In the genomic region with DNA sequence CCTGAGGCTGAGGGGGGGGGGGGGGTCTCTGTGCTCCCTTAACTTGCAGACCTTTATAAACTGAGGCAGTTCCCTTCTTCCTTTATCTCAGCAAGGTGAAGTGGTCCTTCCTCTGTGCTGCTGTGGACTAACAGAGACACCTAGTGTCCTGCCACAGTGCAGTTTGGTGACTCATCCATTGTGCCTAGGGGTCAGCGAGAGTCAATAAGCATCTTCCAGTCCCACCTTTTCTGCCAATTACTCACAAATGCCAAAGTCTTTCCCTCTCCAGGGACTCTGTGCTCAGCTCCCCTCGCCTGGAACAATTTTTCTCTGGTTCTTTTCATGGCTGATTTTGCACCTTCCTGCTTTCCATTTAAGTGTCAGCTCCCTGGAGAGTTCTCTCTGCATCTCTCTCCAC, we compare ENCODE assay signal across 22 mouse cellular contexts.
DNase-seq lines count a peak whose midpoint lies in the region; ATAC-seq and TF ChIP-seq lines count a peak whose summit lies in the region.
"Had no signal": no experiment of that assay in that cellular context is flagged by ENCODE, and none has a peak within 500 bp of the region (broad histone marks: within the 10 kb centered on the region; RNA-seq: fewer than 3 reads in every experiment).

No protein-coding gene starts in this region.

- no peaks in the 10 kb centered on the region for H3K4me1 ChIP-seq in intestine, postnatal 0 days (replicated peaks; ENCODE audit: control insufficient read depth, insufficient read depth, low read length)
- no peaks in the 10 kb centered on the region for H3K4me1 ChIP-seq in intestine, embryonic 16.5 days (ENCODE audit: control insufficient read depth, insufficient read depth, low read length)
- peaks cover 4% of the 10 kb centered on the region; the same call in 1 of the 2 replicates for H3K4me1 ChIP-seq in midbrain, embryonic 14.5 days (ENCODE audit: control insufficient read depth, insufficient read depth, low read length)
- peaks cover 5% of the 10 kb centered on the region for H3K4me1 ChIP-seq in midbrain, embryonic 16.5 days (ENCODE audit: control insufficient read depth, insufficient read depth, low read length)
- H3K4me1 ChIP-seq: heart, embryonic 12.5 days had no signal

- WGBS in intestine, postnatal 0 days = 19% methylated on average over 2 of the region's 2 CpGs
- WGBS in intestine, embryonic 16.5 days = 23% methylated on average over 2 of the region's 2 CpGs
- 10% methylated on average over 2 of the region's 2 CpGs for WGBS in midbrain, embryonic 14.5 days
- 10% methylated on average over 2 of the region's 2 CpGs for WGBS in midbrain, embryonic 16.5 days

- H3K36me3 ChIP-seq in intestine, postnatal 0 days (ENCODE audit: control insufficient read depth, insufficient read depth) = no peaks in the 10 kb centered on the region
- no peaks in the 10 kb centered on the region for H3K36me3 ChIP-seq in intestine, embryonic 16.5 days (ENCODE audit: control insufficient read depth, insufficient read depth, low read length)
- no peaks in the 10 kb centered on the region for H3K36me3 ChIP-seq in midbrain, embryonic 14.5 days (ENCODE audit: control insufficient read depth, insufficient read depth, low read length)
- H3K36me3 ChIP-seq in midbrain, embryonic 16.5 days (ENCODE audit: control insufficient read depth, insufficient read depth, low read length) = no peaks in the 10 kb centered on the region
- H3K36me3 ChIP-seq: heart, embryonic 12.5 days; midbrain, embryonic 10.5 days; neural tube, embryonic 15.5 days had no signal

- H3K4me3 ChIP-seq in intestine, postnatal 0 days (ENCODE audit: low read depth, low read length) = no peak overlapping the region
- H3K4me3 ChIP-seq in intestine, embryonic 16.5 days (ENCODE audit: low read length) = no peak overlapping the region
- no peak overlapping the region for H3K4me3 ChIP-seq in midbrain, embryonic 14.5 days (replicated peaks; ENCODE audit: low read depth, low read length)
- no peak overlapping the region for H3K4me3 ChIP-seq in midbrain, embryonic 16.5 days (ENCODE audit: low read depth, low read length)
- H3K4me3 ChIP-seq: heart, embryonic 12.5 days; left cerebral cortex, adult 2 months; midbrain, embryonic 10.5 days; myocyte; neural tube, embryonic 15.5 days had no signal

- no peaks in the 10 kb centered on the region for H3K9me3 ChIP-seq in intestine, postnatal 0 days (ENCODE audit: control insufficient read depth)
- no peaks in the 10 kb centered on the region for H3K9me3 ChIP-seq in intestine, embryonic 16.5 days (ENCODE audit: control insufficient read depth, low read length)
- no peaks in the 10 kb centered on the region for H3K9me3 ChIP-seq in midbrain, embryonic 14.5 days (ENCODE audit: control insufficient read depth, low read length)
- H3K9me3 ChIP-seq in midbrain, embryonic 16.5 days (replicated peaks; ENCODE audit: control insufficient read depth, low read length, poor library complexity, severe bottlenecking) = no peaks in the 10 kb centered on the region
- H3K9me3 ChIP-seq: midbrain, embryonic 10.5 days; neural tube, embryonic 15.5 days had no signal

- no peak overlapping the region for H3K4me2 ChIP-seq in intestine, postnatal 0 days (replicated peaks; ENCODE audit: low read depth)
- no peak overlapping the region for H3K4me2 ChIP-seq in intestine, embryonic 16.5 days (ENCODE audit: low read depth, low read length)
- no peak overlapping the region for H3K4me2 ChIP-seq in midbrain, embryonic 14.5 days (ENCODE audit: low read length)
- no peak overlapping the region for H3K4me2 ChIP-seq in midbrain, embryonic 16.5 days (ENCODE audit: low read length)
- H3K4me2 ChIP-seq: heart, embryonic 12.5 days; neural tube, embryonic 15.5 days had no signal

- no peak overlapping the region for H3K27ac ChIP-seq in intestine, postnatal 0 days (ENCODE audit: low read depth, low read length)
- H3K27ac ChIP-seq in intestine, embryonic 16.5 days (ENCODE audit: low read length) = no peak overlapping the region
- no peak overlapping the region for H3K27ac ChIP-seq in midbrain, embryonic 14.5 days (replicated peaks; ENCODE audit: low read depth, low read length)
- H3K27ac ChIP-seq in midbrain, embryonic 16.5 days (ENCODE audit: low read length) = no peak overlapping the region
- H3K27ac ChIP-seq: left cerebral cortex, adult 2 months; midbrain, embryonic 10.5 days; neural tube, embryonic 15.5 days had no signal

- TF ChIP-seq CTCF in intestine, postnatal 0 days (IDR thresholded peaks at IDR 0.05; ENCODE audit: low read depth) = peak; percentile 19; the same call in 1 of the 2 replicates

- DNase-seq in adrenal gland, adult 2 months = peak; percentile 16
- DNase-seq in adrenal gland, postnatal 4 days (ENCODE audit: low spot score in 2 of 2) = no peak
- peak; percentile 49 for DNase-seq in midbrain, embryonic 14.5 days
- DNase-seq in frontal cortex, postnatal 36 days (ENCODE audit: low spot score in 2 of 2) = no peak
- DNase-seq in spleen, adult 18-20 months = no peak
- DNase-seq: cerebellum, adult 18-20 months; heart, postnatal 36 days; kidney, postnatal 10 days; lung, adult 2 months; lung, postnatal 4 days; right cerebral cortex, postnatal 25 days; thymus, postnatal 4 days had no signal

- H3K27me3 ChIP-seq in intestine, postnatal 0 days (replicated peaks; ENCODE audit: control insufficient read depth, insufficient read depth, low read length) = no peaks in the 10 kb centered on the region
- no peaks in the 10 kb centered on the region for H3K27me3 ChIP-seq in intestine, embryonic 16.5 days (replicated peaks; ENCODE audit: control insufficient read depth, insufficient read depth, low read length)
- H3K27me3 ChIP-seq in midbrain, embryonic 14.5 days (ENCODE audit: control insufficient read depth, insufficient read depth, low read length) = no peaks in the 10 kb centered on the region
- H3K27me3 ChIP-seq in midbrain, embryonic 16.5 days (ENCODE audit: control insufficient read depth, insufficient read depth, low read depth, low read length) = no peaks in the 10 kb centered on the region
- H3K27me3 ChIP-seq: heart, embryonic 12.5 days; neural tube, embryonic 15.5 days had no signal

- no peak for ATAC-seq in intestine, postnatal 0 days
- no peak for ATAC-seq in intestine, embryonic 16.5 days
- no peak for ATAC-seq in midbrain, embryonic 14.5 days (ENCODE audit: low FRiP score, low TSS enrichment)
- no peak for ATAC-seq in midbrain, embryonic 16.5 days
- ATAC-seq: activated CD4-positive, CD25-positive, alpha-beta regulatory T cell, adult 4 months; inflammation-experienced regulatory T-cells, adult 6 months had no signal

- H3K9ac ChIP-seq in intestine, postnatal 0 days (ENCODE audit: low read depth, low read length) = no peak overlapping the region
- H3K9ac ChIP-seq in intestine, embryonic 16.5 days (ENCODE audit: low read depth, low read length) = no peak overlapping the region
- H3K9ac ChIP-seq in midbrain, embryonic 14.5 days (replicated peaks; ENCODE audit: low read length) = no peak overlapping the region
- H3K9ac ChIP-seq in midbrain, embryonic 16.5 days (ENCODE audit: low read depth, low read length) = no peak overlapping the region
- H3K9ac ChIP-seq: heart, embryonic 12.5 days; neural tube, embryonic 15.5 days had no signal

Comparison
In these comparisons a context has a peak if more than half of its experiments do, and no peak if none do; other contexts are left out.
1. DNase-seq: peak in adrenal gland, adult 2 months (single experiment) and midbrain, embryonic 14.5 days (single experiment); none in adrenal gland, postnatal 4 days (0 of 2), frontal cortex, postnatal 36 days (0 of 2) and spleen, adult 18-20 months (0 of 2).